Mouse (Mus musculus) gastrocnemius, postnatal 36 days (tissue): ENCODE results near the gene Olfr1206. TPM values are rescaled to one million over a fixed set of nuclear protein-coding genes. Genes with fewer than 3 reads are reported as not detected.

ENCODE experiments used
- DNase-seq, 2 experiments: peaks; one replicate each; pipeline ENCODE4 v3.0.0; 2022
- intact Hi-C: fragments of 180-260 bp; cut with DNase I; formaldehyde crosslinking; loops from one replicate; pipeline ENCODE4 v1.15.1; 2025
- long read RNA-seq, 2 experiments: library from polyadenylated mRNA; stranded (forward); transcript quantifications; one replicate each; pipeline ENCODE4 v2.0.0; 2021
- total RNA-seq, 2 experiments: library from RNA; stranded (reverse); gene quantifications; 2 replicates each; pipeline ENCODE4 v1.2.3; 2021

Gene Olfr1206
- total RNA-seq = not detected
- long read RNA-seq, experiment 1 = 0 reads
- long read RNA-seq, experiment 2 = 0 reads

- DNase-seq = no peak
- intact Hi-C loops = no loop called here
Measured at GRCm38 (mm10) chr2:88862931-88863330, at the start of gene Olfr1206. Gene Olfr1206 (plus strand): TSS chr2:88863231.

GRCm38 (mm10) chr2:88814196-88814595, 48.8 kb upstream of the Olfr1206 start, which contains the start of gene Olfr1202:
Gene Olfr1202 (plus strand): TSS chr2:88814496.
- intact Hi-C loops = no loop called here
- DNase-seq = no peak

GRCm38 (mm10) chr2:88829437-88829836, 33.6 kb upstream of the Olfr1206 start, which contains the start of gene Olfr1205:
Gene Olfr1205 (plus strand): TSS chr2:88829737.
- intact Hi-C loops = no loop called here
- no peak for DNase-seq

- no peak for DNase-seq
- intact Hi-C loops = no loop called here
Measured at GRCm38 (mm10) chr2:88838477-88838876, 24.6 kb upstream of the Olfr1206 start.

GRCm38 (mm10) chr2:88848992-88849391, 14.0 kb upstream of the Olfr1206 start, which contains the start of gene Olfr1204:
Gene Olfr1204 (plus strand): TSS chr2:88849292.
- intact Hi-C loops = no loop called here
- DNase-seq = no peak

- DNase-seq = no peak
- intact Hi-C loops = no loop called here
Measured at GRCm38 (mm10) chr2:88902211-88902610, 39.2 kb downstream of the Olfr1206 start, which contains the start of gene Olfr1208. Gene Olfr1208 (minus strand): TSS chr2:88902311.

GRCm38 (mm10) chr2:88915057-88915456, 52.0 kb downstream of the Olfr1206 start, which contains the start of gene Olfr1209:
Gene Olfr1209 (minus strand): TSS chr2:88915157.
- intact Hi-C loops = no loop called here
- DNase-seq = no peak

Other genes with a start within 250 kb of the Olfr1206 start
- gene Olfr1191-ps1, start 222.7 kb upstream of the Olfr1206 start, total RNA-seq = not detected
- gene Olfr1192-ps1, start 214.7 kb upstream of the Olfr1206 start, total RNA-seq = not detected
- gene Olfr1193, start 187.6 kb upstream of the Olfr1206 start, total RNA-seq = not detected
- not detected for gene Olfr1195, start 174.0 kb upstream of the Olfr1206 start, total RNA-seq
- gene Olfr1196, start 158.6 kb upstream of the Olfr1206 start, total RNA-seq = not detected
- gene Olfr1197, start 130.9 kb upstream of the Olfr1206 start, total RNA-seq = not detected
- gene Olfr1198, start 111.9 kb upstream of the Olfr1206 start, total RNA-seq = not detected
- not detected for gene Olfr1199, start 102.8 kb upstream of the Olfr1206 start, total RNA-seq
- gene Olfr1200, start 92.7 kb upstream of the Olfr1206 start, total RNA-seq = not detected
- not detected for gene Olfr1201, start 70.2 kb upstream of the Olfr1206 start, total RNA-seq
- gene Olfr1202, start 48.7 kb upstream of the Olfr1206 start, total RNA-seq = not detected
- gene Olfr1205, start 33.5 kb upstream of the Olfr1206 start, total RNA-seq = not detected
- gene Olfr1204, start 13.9 kb upstream of the Olfr1206 start, total RNA-seq = not detected
- not detected for gene Olfr1208, start 39.1 kb downstream of the Olfr1206 start, total RNA-seq
- not detected for gene Olfr1209, start 51.9 kb downstream of the Olfr1206 start, total RNA-seq
- gene Olfr1211, start 74.9 kb downstream of the Olfr1206 start, total RNA-seq = not detected
- gene Olfr1212, start 90.7 kb downstream of the Olfr1206 start, total RNA-seq = not detected
- not detected for gene Gm13762, start 117.0 kb downstream of the Olfr1206 start, total RNA-seq
- gene Olfr1214, start 129.4 kb downstream of the Olfr1206 start, total RNA-seq = not detected
- not detected for gene Olfr1215, start 143.7 kb downstream of the Olfr1206 start, total RNA-seq
- gene Olfr1216, start 155.1 kb downstream of the Olfr1206 start, total RNA-seq = not detected
- not detected for gene Olfr1217, start 168.8 kb downstream of the Olfr1206 start, total RNA-seq
- not detected for gene Olfr1218, start 198.0 kb downstream of the Olfr1206 start, total RNA-seq
- gene Olfr1219, start 220.3 kb downstream of the Olfr1206 start, total RNA-seq = not detected
- not detected for gene Olfr1220, start 243.6 kb downstream of the Olfr1206 start, total RNA-seq